Mouse (Mus musculus) kidney, adult 2 months (tissue): Measurements from ENCODE around the gene Acbd6.

ENCODE experiments used
- CTCF ChIP-seq: fragments of 200-500 bp; conservative IDR thresholded peaks from 2 replicates; pipeline ENCODE4 v1.5.1; 2011; ENCODE audit warnings: low read depth, mild to moderate bottlenecking, control low read depth, low read length, moderate library complexity, mixed read lengths; ENCODE audit not compliant: insufficient read depth, insufficient read length
- POLR2A ChIP-seq: fragments of 200-500 bp; IDR thresholded peaks from one replicate; pipeline ENCODE4 v1.6.1; 2011; ENCODE audit warnings: low read depth, low read length, control low read depth

DNA sequence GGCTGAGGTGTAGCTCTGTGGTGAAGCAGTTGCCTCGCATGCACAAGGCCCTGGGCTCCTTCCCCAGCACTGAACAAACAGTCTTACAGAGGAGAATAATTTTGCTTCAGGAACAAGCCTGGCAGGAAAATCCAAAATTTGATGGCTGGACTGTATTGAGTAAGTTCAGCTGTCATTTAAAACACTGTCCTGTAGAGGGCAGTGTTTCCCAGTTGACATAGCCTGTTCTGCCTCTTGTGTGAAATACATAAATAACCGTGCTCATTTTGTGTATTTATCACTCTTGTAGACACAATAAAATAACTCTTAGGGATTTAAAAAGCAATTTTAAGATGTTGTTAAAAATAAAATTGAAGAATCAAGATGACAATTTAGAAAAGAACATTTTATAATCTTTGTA, 18.5 kb downstream of the Acbd6 start:
- TF ChIP-seq CTCF, result 0 out of 2 replicates have a peak, but pooled peaks have one; percentile 19
- TF ChIP-seq POLR2A, result no peak
